Mouse (Mus musculus) thymus, postnatal 14 days (tissue): Measurements from ENCODE around the gene Hoxd13.

ENCODE experiments used
- DNase-seq: peaks from one replicate; pipeline ENCODE4 v3.0.0; 2021

Hoxd13 gene

GRCm38 (mm10) chr2:74681594-74682531 is 13.8 kb downstream of the Hoxd13 start:
- DNase-seq, result no peak

GRCm38 (mm10) chr2:74682796-74683195 is 14.7 kb downstream of the Hoxd13 start:
- DNase-seq, result no peak

- no peak for DNase-seq
Measured at GRCm38 (mm10) chr2:74683471-74683951, 15.4 kb downstream of the Hoxd13 start.

GRCm38 (mm10) chr2:74684106-74684505 is 16.0 kb downstream of the Hoxd13 start:
- no peak for DNase-seq

GRCm38 (mm10) chr2:74685059-74685603 is 17.0 kb downstream of the Hoxd13 start:
- DNase-seq, result no peak

GRCm38 (mm10) chr2:74686301-74686987 is 18.3 kb downstream of the Hoxd13 start:
- peak; percentile 34 for DNase-seq

GRCm38 (mm10) chr2:74686988-74687697 is 19.0 kb downstream of the Hoxd13 start:
- DNase-seq, result no peak

GRCm38 (mm10) chr2:74687698-74688555 is 19.8 kb downstream of the Hoxd13 start:
- DNase-seq, result no peak

GRCm38 (mm10) chr2:74688795-74689573 is 20.9 kb downstream of the Hoxd13 start:
- no peak for DNase-seq

GRCm38 (mm10) chr2:74689574-74690337 is 21.6 kb downstream of the Hoxd13 start:
- no peak for DNase-seq

GRCm38 (mm10) chr2:74690338-74690716 is 22.2 kb downstream of the Hoxd13 start:
- DNase-seq, result no peak

GRCm38 (mm10) chr2:74691022-74691951 is 23.2 kb downstream of the Hoxd13 start, which contains the start of gene Hoxd10:
Gene Hoxd10, plus strand, starts transcription at chr2:74691924.
- no peak for DNase-seq

GRCm38 (mm10) chr2:74691995-74692807 is 24.1 kb downstream of the Hoxd13 start:
- DNase-seq, result no peak

GRCm38 (mm10) chr2:74692808-74693431 is 24.8 kb downstream of the Hoxd13 start:
- DNase-seq, result no peak

- no peak for DNase-seq
Measured at GRCm38 (mm10) chr2:74693432-74693827, 25.3 kb downstream of the Hoxd13 start.

- no peak for DNase-seq
Measured at GRCm38 (mm10) chr2:74694066-74694465, 26.0 kb downstream of the Hoxd13 start.

- DNase-seq, result no peak
Measured at GRCm38 (mm10) chr2:74695383-74695782, 27.3 kb downstream of the Hoxd13 start.
